ENCODE assay signal across 8 mouse cellular contexts in genomic region chr13:74591401-74591821, GRCm38 (mm10). TPM values are rescaled to one million over a fixed set of nuclear protein-coding genes. Genes with fewer than 3 reads are reported as not detected.
A peak's percentile ranks its signal among the peaks of the same experiment; 100 is the strongest.
DNase-seq lines count a peak whose midpoint lies in the region; ATAC-seq and TF ChIP-seq lines count a peak whose summit lies in the region.
"Not testable (repeated sequence)": the region's sequence is repeated elsewhere in the genome, so short reads cannot be mapped to it uniquely, and the experiment has no call there.

No protein-coding gene starts in this region.

- TF ChIP-seq RAD21 in CH12.LX (IDR thresholded peaks at IDR 0.05; ENCODE audit: low read depth, low read length), result not testable (repeated sequence)

- ATAC-seq in heart, embryonic 12.5 days (ENCODE audit: insufficient number of reproducible peaks, low FRiP score); kidney, embryonic 15.5 days (replicated peaks; ENCODE audit: low FRiP score): not testable (repeated sequence)
- 0 out of 2 replicates have a peak, but pooled peaks have one; percentile 10 for ATAC-seq in liver, embryonic 12.5 days

- H3K36me3 ChIP-seq in CH12.LX (replicated peaks in 1 of 2; ENCODE audit: control insufficient read depth in 1 of 2, insufficient read depth in 1 of 2, low read length in 1 of 2); heart, embryonic 12.5 days; kidney, embryonic 15.5 days; liver, embryonic 12.5 days: not testable (repeated sequence)

- peak overlapping the region; percentile 86 for H3K27ac ChIP-seq in CH12.LX (ENCODE audit: insufficient read depth, low read depth)
- not testable (repeated sequence) for H3K27ac ChIP-seq in heart, embryonic 12.5 days (ENCODE audit: poor library complexity, severe bottlenecking); kidney, embryonic 15.5 days; liver, embryonic 12.5 days

- TF ChIP-seq CTCF in CH12.LX (conservative IDR thresholded peaks at IDR 0.05 in 1 of 2, IDR thresholded peaks at IDR 0.05 in 1 of 2; ENCODE audit: low read depth in 2 of 2, low read length in 2 of 2), result not testable (repeated sequence)

- WGBS in heart, embryonic 12.5 days, result 47% methylated on average over 12 of the region's 12 CpGs
- 59% methylated on average over 12 of the region's 12 CpGs for WGBS in kidney, embryonic 15.5 days
- WGBS in liver, embryonic 12.5 days (ENCODE audit: insufficient replicate concordance), result 37% methylated on average over 12 of the region's 12 CpGs

- not testable (repeated sequence) for H3K27me3 ChIP-seq in CH12.LX (replicated peaks); heart, embryonic 12.5 days (replicated peaks); kidney, embryonic 15.5 days; liver, embryonic 12.5 days (replicated peaks)

- 0 out of 2 replicates have a peak overlapping the region, but pooled peaks have one; percentile 22 for H3K4me2 ChIP-seq in CH12.LX (ENCODE audit: insufficient read depth, low read depth, poor library complexity, severe bottlenecking)
- H3K4me2 ChIP-seq in heart, embryonic 12.5 days, result not testable (repeated sequence)
- H3K4me2 ChIP-seq in kidney, embryonic 15.5 days, result peak overlapping the region; percentile 14; the same call in 1 of the 2 replicates
- H3K4me2 ChIP-seq in liver, embryonic 12.5 days, result peak overlapping the region; percentile 33

- in situ Hi-C loops in CH12.LX (cut with MboI; ENCODE audit: low pct_ligation_motif_present, low pct_unique_long_range_greater_than_20kb, low sequenced_read_pairs), result not testable (repeated sequence)

- peak; percentile 59 for TF ChIP-seq POLR2A in CH12.LX (IDR thresholded peaks at IDR 0.05; ENCODE audit: low read depth, low read length)

- DNase-seq in CH12.LX (ENCODE audit: extremely low read depth), result peak; percentile 60
- DNase-seq in WW6 (ENCODE audit: low read depth, low spot score), result peak; percentile 56
- DNase-seq in cerebellum, postnatal 10 days, result peak; percentile 6 to 10
- DNase-seq in lung, postnatal 4 days, result peak; percentile 27 to 50
- DNase-seq in spleen, postnatal 4 days (ENCODE audit: low spot score in 2 of 2), result peak; percentile 14 to 61

- not testable (repeated sequence) for H3K4me1 ChIP-seq in CH12.LX (ENCODE audit: control insufficient read depth in 1 of 2, insufficient read depth in 2 of 2); heart, embryonic 12.5 days (replicated peaks); kidney, embryonic 15.5 days; liver, embryonic 12.5 days

- H3K9ac ChIP-seq in CH12.LX (ENCODE audit: insufficient read depth, low read depth), result peak overlapping the region; percentile 48; the same call in 1 of the 2 replicates
- H3K9ac ChIP-seq in heart, embryonic 12.5 days; kidney, embryonic 15.5 days; liver, embryonic 12.5 days: not testable (repeated sequence)

- dilution Hi-C loops in CH12.LX (cut with MboI; ENCODE audit: extremely low pct_ligation_motif_present, extremely low pct_unique_long_range_greater_than_20kb, low sequenced_read_pairs), result not testable (repeated sequence)

- peak overlapping the region; percentile 41 to 63 (median 51) for H3K4me3 ChIP-seq in CH12.LX (replicated peaks in 1 of 3; ENCODE audit: low read depth in 2 of 3, low read length in 2 of 3, poor library complexity in 1 of 3)
- peak overlapping the region; percentile 7; the same call in 1 of the 2 replicates for H3K4me3 ChIP-seq in heart, embryonic 12.5 days
- H3K4me3 ChIP-seq in kidney, embryonic 15.5 days (replicated peaks); liver, embryonic 12.5 days: not testable (repeated sequence)

- TF ChIP-seq EP300 in CH12.LX (IDR thresholded peaks at IDR 0.05; ENCODE audit: low read length), result not testable (repeated sequence)

- not testable (repeated sequence) for H3K9me3 ChIP-seq in CH12.LX (replicated peaks; ENCODE audit: low read length); heart, embryonic 12.5 days (replicated peaks); kidney, embryonic 15.5 days (replicated peaks); liver, embryonic 12.5 days (replicated peaks)

- H3K79me2 ChIP-seq in CH12.LX (replicated peaks; ENCODE audit: control insufficient read depth, extremely low read depth, insufficient read depth, poor library complexity, severe bottlenecking), result not testable (repeated sequence)

TF ChIP-seq in CH12.LX, 34 proteins besides CTCF, POLR2A, EP300 and RAD21:
- TF ChIP-seq TCF12 (IDR thresholded peaks at IDR 0.05; ENCODE audit: low read depth, low read length), result peak; percentile 33; the same call in 1 of the 2 replicates
- TF ChIP-seq ZMIZ1 (IDR thresholded peaks at IDR 0.05; ENCODE audit: low read depth, low read length), result 0 out of 2 replicates have a peak, but pooled peaks have one; percentile 58
- peak; percentile 53 for TF ChIP-seq HCFC1 (IDR thresholded peaks at IDR 0.05; ENCODE audit: low read depth, low read length)
- TF ChIP-seq TBP (conservative IDR thresholded peaks at IDR 0.05; ENCODE audit: low read depth, low read length), result peak; percentile 63; the same call in 1 of the 2 replicates
- TF ChIP-seq SIN3A (IDR thresholded peaks at IDR 0.05; ENCODE audit: low read length), result 0 out of 2 replicates have a peak, but pooled peaks have one; percentile 56
- TF ChIP-seq NELFE (IDR thresholded peaks at IDR 0.05; ENCODE audit: low read depth, low read length), result peak; percentile 36; the same call in 1 of the 2 replicates
- peak; percentile 49; the same call in 1 of the 2 replicates for TF ChIP-seq ELF1 (IDR thresholded peaks at IDR 0.05; ENCODE audit: low read depth, low read length)

RNA-seq across cellular contexts. Expression of gene Erap1, which starts 48.0 kb away (rescaled TPM):
- total RNA-seq in CH12.LX (2012; rRNA removed) (62.3 and 65.9 TPM in 2 replicates), CH12.LX (2014; rRNA removed) (75.2 and 82.5 TPM in 2 replicates)
- polyA plus RNA-seq in CH12.LX (2012; ENCODE audit: insufficient read length, low read depth), result 114 and 122 TPM in 2 replicates
- polyA plus RNA-seq in heart, embryonic 12.5 days (2016; fragmentation: Nextera tagmentation; extraction: Ambion mirVana), result 9.3 and 17.5 TPM in 2 replicates
- 15.1 and 20.3 TPM in 2 replicates for polyA plus RNA-seq in kidney, embryonic 15.5 days (2015; fragmentation: Nextera tagmentation; extraction: Ambion mirVana)
- polyA plus RNA-seq in liver, embryonic 12.5 days (2016; fragmentation: Nextera tagmentation; extraction: Ambion mirVana), result 14.4 and 19.1 TPM in 2 replicates

Comparison
In these comparisons a context has a peak if more than half of its experiments do, and no peak if none do; other contexts are left out.
1. DNase-seq: peak in every context shown above with its lines; median percentile 60 in CH12.LX; 56 in WW6; 38 in lung, postnatal 4 days; 38 in spleen, postnatal 4 days; 8 in cerebellum, postnatal 10 days.